Mouse (Mus musculus): ENCODE results near the gene Ifnz. TPM values are rescaled to one million over a fixed set of nuclear protein-coding genes. Genes with fewer than 3 reads are reported as not detected.
A peak's percentile ranks its signal among the peaks of the same experiment; 100 is the strongest.
"Not testable (repeated sequence)": the region's sequence is repeated elsewhere in the genome, so short reads cannot be mapped to it uniquely, and the experiment has no call there.

The Ifnz gene
- polyA plus RNA-seq (2012; rRNA removed) = 0.12 TPM in 1 of 2 replicates, not detected in the other

- DNase-seq (ENCODE audit: low spot score) = not testable (repeated sequence)
Measured at GRCm38 (mm10) chr4:88781831-88782230, at the start of gene Ifnz. TSS of gene Ifnz (plus strand) at chr4:88782131.

- no peak for DNase-seq (ENCODE audit: low spot score)
Measured at GRCm38 (mm10) chr4:88738480-88738879, 43.5 kb upstream of the Ifnz start.

- no peak for DNase-seq (ENCODE audit: low spot score)
Measured at GRCm38 (mm10) chr4:88739036-88739435, 42.9 kb upstream of the Ifnz start.

- no peak for DNase-seq (ENCODE audit: low spot score)
Measured at GRCm38 (mm10) chr4:88741426-88741825, 40.5 kb upstream of the Ifnz start.

GRCm38 (mm10) chr4:88742771-88743371 is 39.1 kb upstream of the Ifnz start:
- DNase-seq (ENCODE audit: low spot score) = no peak

- no peak for DNase-seq (ENCODE audit: low spot score)
Measured at GRCm38 (mm10) chr4:88744207-88744606, 37.7 kb upstream of the Ifnz start.

GRCm38 (mm10) chr4:88749926-88750325 is 32.0 kb upstream of the Ifnz start:
- no peak for DNase-seq (ENCODE audit: low spot score)

- peak; percentile 80 for DNase-seq (ENCODE audit: low spot score)
Measured at GRCm38 (mm10) chr4:88754818-88755340, 27.1 kb upstream of the Ifnz start, which contains the start of gene Gm13271. TSS of gene Gm13271 (plus strand) at chr4:88754868.

GRCm38 (mm10) chr4:88756581-88757513 is 25.1 kb upstream of the Ifnz start:
- not testable (repeated sequence) for DNase-seq (ENCODE audit: low spot score)

GRCm38 (mm10) chr4:88757628-88758031 is 24.3 kb upstream of the Ifnz start:
- peak; percentile 99 for DNase-seq (ENCODE audit: low spot score)

GRCm38 (mm10) chr4:88758751-88759150 is 23.2 kb upstream of the Ifnz start:
- not testable (repeated sequence) for DNase-seq (ENCODE audit: low spot score)

GRCm38 (mm10) chr4:88759610-88760268 is 22.2 kb upstream of the Ifnz start, which contains the start of gene Gm13283:
TSS of gene Gm13283 (plus strand) at chr4:88760119.
- DNase-seq (ENCODE audit: low spot score) = not testable (repeated sequence)

GRCm38 (mm10) chr4:88760431-88760830 is 21.5 kb upstream of the Ifnz start:
- DNase-seq (ENCODE audit: low spot score) = peak; percentile 47

- DNase-seq (ENCODE audit: low spot score) = peak; percentile 83
Measured at GRCm38 (mm10) chr4:88761776-88762175, 20.2 kb upstream of the Ifnz start.

GRCm38 (mm10) chr4:88762341-88762740 is 19.6 kb upstream of the Ifnz start:
- peak; percentile 36 for DNase-seq (ENCODE audit: low spot score)

GRCm38 (mm10) chr4:88763384-88764018 is 18.4 kb upstream of the Ifnz start:
- not testable (repeated sequence) for DNase-seq (ENCODE audit: low spot score)

- not testable (repeated sequence) for DNase-seq (ENCODE audit: low spot score)
Measured at GRCm38 (mm10) chr4:88773534-88773933, 8.4 kb upstream of the Ifnz start, which contains the start of gene Gm13290. TSS of gene Gm13290 (plus strand) at chr4:88773834.

- not testable (repeated sequence) for DNase-seq (ENCODE audit: low spot score)
Measured at GRCm38 (mm10) chr4:88776622-88777021, 5.3 kb upstream of the Ifnz start, which contains the start of gene Gm13289. TSS of gene Gm13289 (plus strand) at chr4:88776922.

- not testable (repeated sequence) for DNase-seq (ENCODE audit: low spot score)
Measured at GRCm38 (mm10) chr4:88779550-88779949, 2.4 kb upstream of the Ifnz start, which contains the start of gene Gm13272. TSS of gene Gm13272 (plus strand) at chr4:88779850.

- DNase-seq (ENCODE audit: low spot score) = not testable (repeated sequence)
Measured at GRCm38 (mm10) chr4:88780320-88780719, 1.6 kb upstream of the Ifnz start.

- not testable (repeated sequence) for DNase-seq (ENCODE audit: low spot score)
Measured at GRCm38 (mm10) chr4:88782335-88782734, 404 bp downstream of the Ifnz start.
